Mouse (Mus musculus) cerebellum, adult 2 months (tissue): Measurements from ENCODE around the gene Arhgap29.

Source experiments
- CTCF ChIP-seq: fragments of 200-500 bp; IDR thresholded peaks from 2 replicates; pipeline ENCODE4 v1.5.1; 2011; ENCODE audit warnings: low read depth, mild to moderate bottlenecking, control low read depth, low read length, moderate library complexity, borderline replicate concordance; ENCODE audit not compliant: insufficient read depth
- POLR2A ChIP-seq: fragments of 200-500 bp; IDR thresholded peaks from 2 replicates; pipeline ENCODE4 v1.6.1; 2011; ENCODE audit warnings: low read length, control low read depth, borderline replicate concordance; ENCODE audit not compliant: insufficient read depth

GRCm38 (mm10) chr3:121941204-121941745 lies 11.1 kb upstream of the Arhgap29 start:
- TF ChIP-seq POLR2A, result no peak
- TF ChIP-seq CTCF, result no peak
